Mouse (Mus musculus) bone marrow macrophage, adult 2 months (primary cell): ENCODE results near the gene Ovch2.

ENCODE experiments used
- CTCF ChIP-seq: IDR thresholded peaks from 2 replicates; pipeline ENCODE4 v1.5.1; 2012; ENCODE audit warnings: low read depth, mild to moderate bottlenecking, low read length, moderate library complexity
- POLR2A ChIP-seq: IDR thresholded peaks from 2 replicates; pipeline ENCODE4 v1.6.1; 2012; ENCODE audit warnings: mild to moderate bottlenecking, low read depth, low read length, borderline replicate concordance

DNA sequence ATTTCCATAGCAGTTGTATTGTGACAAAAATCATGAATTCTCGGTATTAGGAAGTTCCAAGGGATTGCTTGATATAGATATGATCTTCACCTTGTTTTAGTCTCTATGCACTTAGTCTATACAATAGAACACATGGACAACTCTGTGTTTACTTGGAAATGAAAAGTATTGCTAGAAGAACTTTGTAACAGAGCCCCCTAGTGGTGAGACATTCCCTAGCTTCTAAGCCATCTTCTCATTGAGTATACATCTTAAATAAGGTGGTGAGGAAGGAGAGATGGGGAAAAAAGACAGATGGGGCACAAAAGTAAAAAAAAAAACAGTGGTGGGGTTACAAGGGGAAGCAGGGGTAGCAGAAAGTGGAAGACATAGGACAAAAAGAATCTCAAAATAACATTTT lies 40.7 kb upstream of the Ovch2 start:
- no peak for TF ChIP-seq CTCF
- no peak for TF ChIP-seq POLR2A
